Mouse (Mus musculus): ENCODE measurements around the gene Fen1.
A peak's percentile ranks its signal among the peaks of the same experiment; 100 is the strongest.

DNA sequence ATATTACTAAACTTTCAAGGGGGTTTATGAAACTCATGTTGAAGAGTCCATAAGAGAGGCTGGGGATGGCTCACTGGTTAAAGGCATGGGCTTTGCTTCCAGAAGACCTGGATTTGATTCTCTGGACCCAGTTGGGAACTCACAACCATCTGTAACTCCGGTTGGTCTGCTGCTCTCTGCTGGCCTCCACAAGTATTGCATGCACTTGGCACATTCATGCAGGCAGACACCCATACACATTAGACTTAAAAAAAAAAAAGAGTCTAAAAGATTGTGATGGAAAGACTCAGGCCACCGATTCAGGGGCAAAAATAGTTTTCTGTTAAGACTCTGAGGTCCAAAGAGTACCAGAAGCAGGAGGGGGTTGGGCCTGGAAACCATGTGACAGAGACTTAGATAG, 13.2 kb downstream of the Fen1 start:
- TF ChIP-seq POLR2A (IDR thresholded peaks at IDR 0.05; ENCODE audit: insufficient read depth, low read depth, low read length) (no peak), CTCF (IDR thresholded peaks at IDR 0.05; ENCODE audit: insufficient read depth, low read depth, low read length) (peak; percentile 25; the same call in 1 of the 2 replicates)

All from olfactory bulb, adult 2 months (tissue).